Mouse (Mus musculus) ovary, postnatal 10 days (tissue): ENCODE measurements around the gene Pnmt.
"Not testable (repeated sequence)": the region's sequence is repeated elsewhere in the genome, so short reads cannot be mapped to it uniquely, and the experiment has no call there.

Experiments
- DNase-seq: peaks from one replicate; pipeline ENCODE4 v3.0.0; 2022; ENCODE audit warnings: low spot score

The Pnmt gene

DNA sequence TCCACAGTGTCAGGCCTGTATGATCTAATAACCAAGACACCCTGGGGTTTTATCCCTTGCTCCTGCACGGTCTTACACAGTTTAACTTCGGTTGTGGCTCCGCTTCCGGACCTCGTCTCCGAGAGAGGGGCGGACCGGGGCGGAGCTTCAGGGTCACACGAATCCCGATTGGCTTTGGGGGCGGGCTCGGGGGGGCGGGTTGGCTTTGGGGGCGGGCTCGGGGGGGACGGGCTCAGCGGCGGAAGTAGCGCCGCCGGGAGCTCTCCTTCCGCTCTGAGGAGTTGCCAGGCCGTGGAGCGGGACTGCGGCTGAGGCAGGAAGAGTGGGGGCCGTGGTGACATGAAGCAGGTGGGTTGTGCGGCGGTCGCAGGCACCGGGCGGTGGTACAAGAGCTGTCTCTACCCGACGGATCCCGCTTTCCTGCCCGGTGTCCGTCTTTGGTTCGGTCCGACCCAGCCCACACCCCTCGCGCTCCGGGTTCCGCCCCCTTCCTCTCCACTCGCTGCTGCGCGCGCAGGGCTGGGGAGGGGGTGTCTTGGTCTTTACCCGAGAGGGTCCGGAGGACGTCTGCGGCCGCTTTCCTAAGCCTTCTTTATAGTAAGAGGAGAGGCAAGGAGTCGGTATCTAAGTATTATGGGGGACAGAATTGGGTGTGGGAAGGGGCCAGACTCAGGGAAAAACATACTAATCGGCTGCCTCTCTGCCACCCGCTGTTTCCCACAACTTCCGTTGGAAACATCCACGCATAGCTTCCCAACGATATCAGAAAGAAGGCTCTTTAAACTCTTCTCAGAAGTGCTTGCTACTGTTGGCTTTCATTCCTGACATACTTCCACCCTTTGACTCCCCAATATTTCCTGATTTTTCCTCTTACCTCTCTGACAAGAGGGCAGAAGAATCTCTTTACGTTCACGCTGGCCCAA is 27.8 kb upstream of the Pnmt start, which contains the start of gene Stard3:
TSS of gene Stard3 (plus strand) at position 208 of the 923 bp plus-strand sequence.
- peak; percentile 66 for DNase-seq

DNA sequence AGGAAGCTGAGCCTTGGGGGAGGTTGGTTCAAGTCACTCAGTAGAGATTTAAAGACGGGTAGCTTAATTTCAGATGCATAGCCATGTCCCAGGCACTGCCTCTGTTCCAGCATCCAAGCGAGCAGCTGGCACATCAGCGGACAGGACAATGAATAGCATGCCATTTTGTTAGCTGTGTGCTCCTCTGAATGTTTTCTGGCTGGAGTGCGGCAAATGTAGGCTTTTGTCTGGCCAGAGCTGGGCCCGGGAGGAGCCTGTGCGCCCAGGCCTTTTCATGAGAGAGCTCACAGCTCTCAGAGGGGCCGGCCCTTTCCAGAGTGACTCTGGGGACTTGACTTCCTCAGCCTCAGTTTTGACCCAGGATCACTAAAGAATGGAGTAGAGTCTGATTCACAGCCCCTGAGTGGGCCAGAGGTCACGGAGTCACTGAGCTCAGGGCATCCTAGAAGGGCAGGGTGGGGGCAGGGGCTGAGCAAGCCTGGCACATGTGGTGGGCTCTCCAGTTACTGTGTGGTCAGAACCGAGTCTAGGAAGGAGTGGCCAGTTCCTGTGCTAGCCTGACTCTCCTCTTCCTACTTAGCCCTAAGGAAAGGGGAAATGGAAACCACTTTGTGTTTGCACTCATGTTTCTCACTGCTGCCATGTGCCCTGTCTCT is 25.3 kb upstream of the Pnmt start:
- DNase-seq, result no peak

DNA sequence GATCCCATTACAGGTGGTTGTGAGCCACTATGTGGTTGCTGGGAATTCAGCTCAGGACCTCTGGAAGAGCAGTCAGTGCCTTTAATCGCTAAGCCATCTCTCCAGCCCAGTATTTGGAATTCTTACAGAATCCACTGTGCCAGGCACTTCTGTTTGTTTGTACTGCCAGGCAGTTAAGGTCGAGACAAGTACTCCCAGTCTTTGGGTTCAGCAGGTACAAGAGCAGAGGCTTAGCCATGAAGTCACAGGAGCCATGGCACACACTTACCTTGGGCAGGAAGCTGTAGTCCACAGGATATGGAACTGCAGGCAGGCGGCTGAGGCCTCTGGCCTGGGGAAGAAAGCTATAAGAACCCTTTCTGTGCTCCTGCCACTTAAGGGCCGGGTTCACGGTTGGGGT is 22.4 kb upstream of the Pnmt start:
- no peak for DNase-seq

DNA sequence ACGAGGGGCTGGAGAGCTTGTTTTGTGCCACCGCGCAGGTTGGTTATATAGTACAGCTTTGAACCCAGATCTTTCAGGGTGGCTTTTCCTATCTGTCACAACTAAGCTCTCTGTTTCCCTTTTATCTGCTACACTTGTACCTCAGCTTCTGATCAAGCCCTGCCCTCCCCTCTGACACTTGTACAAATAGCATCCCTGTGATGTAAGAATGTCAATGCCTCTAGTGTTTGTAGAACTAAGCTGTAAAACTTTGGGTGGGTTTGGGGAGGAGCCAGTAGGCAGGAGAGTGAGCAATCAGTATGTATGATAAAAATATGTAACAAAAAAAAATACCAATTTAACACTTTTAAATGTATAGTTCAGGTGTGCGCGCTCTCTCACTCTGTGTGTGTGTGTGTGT is 21.8 kb upstream of the Pnmt start:
- no peak for DNase-seq

DNA sequence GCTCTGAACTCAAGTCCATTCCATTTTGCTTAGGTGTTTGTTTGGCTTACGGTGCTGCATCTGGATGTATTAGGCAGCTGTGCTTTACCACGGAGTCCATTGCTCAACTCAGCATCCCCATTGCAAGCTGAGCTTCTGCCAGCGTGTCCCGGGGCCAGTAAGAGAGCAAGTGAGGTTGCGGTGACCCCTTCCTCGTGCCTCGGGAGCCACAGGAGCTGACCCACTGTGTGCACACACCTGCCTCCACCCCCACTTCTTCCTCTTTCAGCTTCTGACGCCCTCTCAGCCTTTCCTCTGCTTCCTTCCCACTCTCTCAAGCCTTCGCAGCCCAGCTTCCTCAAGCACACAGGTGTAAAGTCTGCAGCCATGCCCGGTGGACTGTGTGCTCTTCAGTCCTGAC is 20.0 kb upstream of the Pnmt start:
- DNase-seq, result no peak

DNA sequence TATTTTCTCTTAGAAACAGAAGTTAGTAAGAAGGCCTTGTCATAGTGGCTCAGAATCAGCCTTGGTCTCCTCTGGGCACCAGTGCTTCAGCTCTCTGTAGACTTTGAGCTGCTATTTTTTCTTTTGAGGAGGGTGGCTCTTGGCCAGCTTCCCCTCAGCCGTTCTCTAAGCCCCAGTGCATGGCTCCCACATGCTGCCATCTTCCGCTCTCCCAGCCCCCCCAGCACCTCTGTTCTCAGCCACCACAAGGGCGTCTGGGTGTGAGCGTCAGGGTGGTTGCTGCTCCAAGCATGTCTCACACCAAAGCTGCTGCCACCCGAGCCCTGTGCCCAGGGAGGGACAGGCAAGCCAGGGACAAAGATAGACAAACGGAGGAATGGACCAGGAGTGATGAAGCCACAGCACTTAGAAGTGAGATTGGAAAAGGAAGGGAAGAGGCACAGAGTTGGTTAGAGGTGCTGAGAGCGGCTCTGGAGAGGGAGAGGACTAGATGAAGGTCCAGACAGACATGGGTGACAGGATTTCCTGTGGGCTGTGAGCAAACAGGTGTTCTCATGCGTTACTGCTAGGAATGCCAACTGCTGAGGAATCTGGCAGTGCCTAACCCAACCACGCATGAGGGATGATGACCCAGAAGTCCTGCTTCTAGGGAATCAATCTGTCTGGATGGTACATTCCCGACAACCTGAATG is 18.9 kb upstream of the Pnmt start:
- no peak for DNase-seq

DNA sequence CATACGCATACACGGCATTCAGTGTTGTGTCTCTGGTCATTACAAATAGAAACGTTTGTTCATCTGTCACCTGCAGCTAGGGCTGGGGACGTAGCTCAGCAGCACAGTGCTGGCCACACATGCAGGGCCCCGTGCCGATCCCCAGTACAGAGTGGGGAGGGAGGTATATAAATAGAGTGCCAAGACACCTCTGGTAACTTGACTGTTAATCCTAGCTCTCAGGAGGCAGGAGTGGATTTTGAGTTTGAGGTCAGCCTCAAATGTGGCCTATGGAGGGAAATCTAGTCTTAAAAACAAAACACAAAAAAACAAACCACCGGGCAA is 18.4 kb upstream of the Pnmt start:
- DNase-seq, result no peak

DNA sequence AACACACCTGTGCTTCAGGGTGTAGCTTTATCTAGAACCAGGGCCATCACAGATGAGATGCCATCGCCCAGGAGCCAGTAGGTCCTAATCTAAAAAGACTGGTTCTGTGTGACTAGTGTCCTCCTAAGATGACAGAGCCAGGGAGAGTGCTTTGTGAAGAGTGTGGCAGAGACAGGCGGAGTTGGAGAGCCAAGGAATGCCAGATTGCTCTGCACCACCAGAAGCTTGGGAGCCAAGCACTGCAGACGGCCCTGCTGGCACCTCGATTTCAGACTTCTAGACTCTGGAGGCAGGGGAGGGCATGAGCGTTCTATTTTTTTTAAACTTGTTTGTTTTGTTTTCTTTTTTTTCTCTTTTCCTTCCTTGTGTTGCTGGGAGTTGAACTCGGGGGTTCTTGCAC is 16.9 kb upstream of the Pnmt start:
- no peak for DNase-seq

DNA sequence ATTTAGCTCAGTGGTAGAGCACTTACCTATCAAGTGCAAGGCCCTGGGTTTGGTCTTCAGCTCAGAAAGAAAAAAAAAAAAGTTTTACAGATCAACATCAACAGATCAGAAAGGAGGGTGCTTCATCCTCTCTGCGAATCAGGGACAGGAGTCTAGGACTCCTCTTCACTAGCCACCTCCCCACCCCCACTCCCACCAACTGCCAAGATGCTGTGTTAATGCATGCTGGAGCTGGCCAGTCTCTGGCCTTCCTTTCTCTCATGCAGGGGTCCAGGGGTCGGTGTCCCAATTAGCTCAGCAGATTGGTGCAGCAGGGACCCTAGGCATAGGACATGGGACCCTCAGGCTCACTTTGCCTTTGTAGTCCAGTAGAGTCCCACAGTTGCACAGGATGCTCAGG is 15.7 kb upstream of the Pnmt start:
- DNase-seq, result no peak

DNA sequence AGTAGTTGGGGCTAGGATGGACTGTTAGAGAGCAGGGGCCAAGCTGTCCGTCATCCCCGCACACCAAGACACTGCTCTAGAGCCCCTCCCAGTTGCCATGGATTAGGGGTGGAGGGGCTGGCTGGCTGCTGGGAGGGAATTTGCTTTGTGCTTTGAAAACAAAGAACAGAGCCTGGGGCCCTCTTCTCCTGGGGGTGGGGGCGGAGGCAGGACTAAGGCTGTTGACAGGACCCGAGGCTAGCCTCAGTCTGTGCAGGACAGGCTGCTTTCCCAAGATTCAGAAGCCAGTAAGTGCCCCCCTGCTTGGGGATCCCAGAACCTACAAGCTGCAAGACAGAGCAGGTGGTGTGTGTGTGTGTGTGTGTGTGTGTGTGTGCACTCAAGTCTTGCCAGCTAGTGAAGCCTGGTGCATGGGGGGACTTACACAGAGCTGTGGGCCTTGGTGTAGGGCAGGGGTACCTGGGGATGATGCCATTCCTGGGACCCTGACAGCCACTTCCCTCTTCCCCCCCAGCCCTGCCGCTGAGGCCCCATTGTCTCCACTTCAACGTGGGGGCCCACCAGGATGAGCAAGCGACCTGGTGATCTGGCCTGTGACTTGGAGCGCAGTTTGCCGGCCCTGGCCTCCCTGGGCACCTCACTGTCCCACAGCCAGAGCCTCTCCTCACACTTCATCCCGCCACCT is 14.6 kb upstream of the Pnmt start:
- no peak for DNase-seq

DNA sequence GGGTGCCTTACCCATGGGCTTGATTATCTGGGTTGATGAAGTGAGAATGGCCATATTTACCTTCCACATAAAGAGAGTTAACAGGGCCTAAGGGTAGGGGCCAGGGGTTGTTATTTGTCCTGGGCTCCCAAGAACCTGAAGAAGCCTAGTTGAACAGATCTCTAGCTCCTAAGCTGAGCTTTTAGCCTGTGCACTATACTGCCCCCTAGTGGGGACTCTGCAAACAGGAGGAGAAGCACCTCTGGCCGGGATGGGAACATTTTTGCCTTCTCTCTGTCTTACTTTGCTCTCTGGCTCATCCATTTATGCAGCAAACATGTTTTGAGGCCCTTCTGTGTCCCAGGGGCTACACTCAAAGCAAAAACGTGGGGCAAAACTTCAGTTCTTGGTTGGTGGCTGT is 13.8 kb upstream of the Pnmt start:
- no peak for DNase-seq

DNA sequence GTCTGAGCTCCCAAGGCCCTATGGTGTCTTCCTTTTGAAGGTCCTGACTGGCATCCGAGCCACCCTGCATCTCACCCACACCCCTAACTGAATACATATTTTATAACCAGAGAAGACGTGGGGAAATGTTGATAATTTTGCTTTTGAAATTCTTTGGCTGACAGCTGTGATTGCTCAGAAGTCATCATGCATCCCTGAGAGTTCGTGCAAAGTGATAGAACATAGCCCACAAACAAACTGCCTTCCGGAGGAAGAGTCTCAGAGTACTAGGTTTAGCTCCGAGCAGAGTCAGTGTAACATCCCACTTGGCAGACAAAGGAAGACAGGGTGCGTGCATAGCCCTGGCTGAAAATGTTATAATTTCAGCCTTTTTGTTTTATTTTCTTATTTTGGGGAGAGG is 13.0 kb upstream of the Pnmt start:
- DNase-seq, result no peak

DNA sequence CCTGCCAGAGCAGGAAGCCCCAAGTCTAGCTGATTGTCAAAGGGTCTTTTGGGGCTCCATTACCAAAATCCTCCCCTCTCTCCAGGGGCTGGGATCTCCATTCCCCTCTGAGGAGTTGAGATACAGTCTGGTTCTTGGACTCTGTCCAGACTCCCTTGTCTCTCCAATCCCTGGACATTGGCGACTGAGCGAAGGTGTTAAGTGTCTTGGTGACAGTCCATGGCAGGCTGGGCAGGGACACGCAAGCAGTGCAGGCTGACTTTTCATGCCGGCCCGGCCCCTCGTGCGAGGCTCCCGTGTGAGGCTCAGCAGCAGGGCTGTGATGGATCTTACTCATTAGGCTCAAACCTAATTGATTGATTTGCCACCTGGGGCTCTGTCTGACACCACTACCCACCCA is 12.0 kb upstream of the Pnmt start:
- no peak for DNase-seq

DNA sequence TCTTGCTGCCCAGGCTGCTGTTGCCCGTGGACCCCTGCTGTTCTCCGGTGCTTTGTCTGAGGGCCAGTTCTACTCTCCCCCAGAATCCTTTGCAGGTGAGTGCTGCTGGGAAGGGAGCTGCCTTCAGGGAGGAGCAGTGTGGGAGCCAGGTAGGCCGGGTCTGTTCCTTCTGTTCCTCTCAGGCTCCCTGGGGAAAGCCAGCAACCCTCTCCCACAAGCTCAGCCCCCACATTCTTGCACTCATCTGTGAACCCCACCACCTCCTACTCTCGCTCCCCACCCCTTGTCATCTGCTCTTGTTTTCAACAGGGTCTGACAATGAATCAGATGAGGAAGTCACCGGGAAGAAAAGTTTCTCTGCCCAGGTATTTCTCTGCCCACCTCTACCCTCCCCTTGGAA is 9.5 kb upstream of the Pnmt start:
- no peak for DNase-seq

DNA sequence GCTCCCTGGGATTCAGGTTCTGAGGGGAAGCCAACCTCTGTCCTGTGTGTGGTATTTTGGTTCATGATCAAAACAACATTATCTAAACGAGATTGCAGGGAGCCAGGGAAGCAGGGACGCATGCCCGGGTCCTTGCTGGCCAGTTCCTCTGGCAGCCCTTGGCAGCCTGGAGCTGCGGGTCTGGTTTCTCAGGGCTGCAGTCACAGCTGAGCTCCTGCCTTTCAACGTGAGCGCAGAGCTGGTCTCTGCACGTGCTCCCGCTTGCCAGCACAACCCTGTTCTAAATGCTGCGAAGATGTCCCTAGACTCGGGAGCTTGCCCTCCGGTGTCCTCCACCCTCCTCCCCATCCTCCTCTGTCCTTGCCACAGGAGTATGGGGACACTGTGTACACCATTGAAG is 8.5 kb upstream of the Pnmt start:
- no peak for DNase-seq

DNA sequence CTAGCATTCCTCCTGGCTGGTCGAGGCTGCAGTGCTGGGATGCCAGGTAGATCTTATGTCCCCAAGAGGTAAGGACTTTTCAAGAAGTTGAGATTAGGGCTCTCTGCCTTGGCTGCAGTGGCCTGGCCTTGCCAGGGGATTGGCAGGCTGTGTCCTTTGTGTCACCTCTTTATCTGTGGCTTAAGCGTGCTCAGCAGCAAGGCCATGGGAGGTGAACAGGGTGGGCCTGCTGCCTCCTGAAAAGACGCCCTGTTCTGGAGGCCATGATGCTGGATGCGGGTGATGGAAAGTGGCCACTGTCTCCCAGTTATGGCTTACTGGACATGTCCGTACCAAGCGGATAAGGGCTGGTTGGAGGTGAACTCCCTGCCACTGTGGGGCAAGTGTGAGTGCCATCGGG is 6.9 kb upstream of the Pnmt start:
- no peak for DNase-seq

DNA sequence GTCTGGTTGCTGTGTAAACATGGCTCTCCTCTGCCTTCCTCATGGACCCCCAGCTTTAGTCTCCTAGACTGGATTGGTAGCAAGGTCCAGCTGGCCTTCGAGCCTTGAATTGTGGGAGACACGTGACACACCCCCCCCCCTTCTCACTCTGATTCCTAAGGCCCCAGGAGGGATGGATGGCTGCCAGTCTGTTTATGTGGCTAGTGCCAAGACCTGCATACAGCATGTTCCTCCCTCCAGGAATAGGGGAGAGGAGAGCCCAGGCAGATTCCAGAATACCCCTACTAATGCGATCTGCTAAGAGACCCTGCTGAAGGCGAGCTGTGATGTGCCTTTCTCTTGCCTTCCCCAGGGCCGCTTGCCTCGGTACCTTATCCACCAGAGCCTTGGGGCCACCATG is 6.1 kb upstream of the Pnmt start:
- no peak for DNase-seq

DNA sequence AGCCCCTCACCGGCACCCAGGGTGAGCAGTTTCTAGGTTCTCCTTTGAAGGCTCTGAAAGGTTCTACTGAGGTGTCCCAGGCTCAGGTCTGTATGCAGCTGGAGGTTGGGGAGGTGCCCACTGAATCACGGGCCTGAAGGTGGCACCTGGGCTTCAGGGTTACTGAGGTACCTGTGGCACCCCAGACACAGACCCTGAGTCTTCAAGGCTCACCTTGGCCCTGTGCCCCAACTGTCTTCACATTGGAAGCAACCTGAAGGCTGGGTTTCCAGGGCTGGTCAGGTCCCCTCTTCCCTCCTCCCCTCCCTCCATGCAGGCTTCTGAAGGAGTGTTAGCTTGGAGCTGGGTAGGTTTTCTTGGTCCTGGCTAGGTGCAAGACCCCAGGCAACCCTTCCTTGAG is 4.6 kb upstream of the Pnmt start:
- no peak for DNase-seq

DNA sequence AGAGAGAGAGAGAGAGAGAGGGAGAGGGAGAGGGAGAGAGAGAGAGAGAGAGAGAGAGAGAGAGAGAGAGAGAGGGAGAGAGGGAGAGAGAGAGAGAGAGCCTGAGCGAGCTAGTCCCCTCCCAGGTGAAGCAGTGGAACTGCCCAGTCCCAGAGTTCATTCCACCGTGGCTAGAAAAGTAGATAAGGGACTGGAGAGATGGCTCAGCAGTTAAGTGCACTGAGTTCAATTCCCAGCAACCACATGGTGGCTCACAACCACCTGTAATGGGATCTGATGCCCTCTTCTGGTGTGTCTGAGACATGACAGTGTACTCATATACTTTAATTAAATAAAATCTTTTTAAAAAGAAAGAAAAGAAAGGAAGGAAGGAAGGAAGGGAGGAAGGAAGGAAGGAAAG is 3.8 kb upstream of the Pnmt start:
- not testable (repeated sequence) for DNase-seq

DNA sequence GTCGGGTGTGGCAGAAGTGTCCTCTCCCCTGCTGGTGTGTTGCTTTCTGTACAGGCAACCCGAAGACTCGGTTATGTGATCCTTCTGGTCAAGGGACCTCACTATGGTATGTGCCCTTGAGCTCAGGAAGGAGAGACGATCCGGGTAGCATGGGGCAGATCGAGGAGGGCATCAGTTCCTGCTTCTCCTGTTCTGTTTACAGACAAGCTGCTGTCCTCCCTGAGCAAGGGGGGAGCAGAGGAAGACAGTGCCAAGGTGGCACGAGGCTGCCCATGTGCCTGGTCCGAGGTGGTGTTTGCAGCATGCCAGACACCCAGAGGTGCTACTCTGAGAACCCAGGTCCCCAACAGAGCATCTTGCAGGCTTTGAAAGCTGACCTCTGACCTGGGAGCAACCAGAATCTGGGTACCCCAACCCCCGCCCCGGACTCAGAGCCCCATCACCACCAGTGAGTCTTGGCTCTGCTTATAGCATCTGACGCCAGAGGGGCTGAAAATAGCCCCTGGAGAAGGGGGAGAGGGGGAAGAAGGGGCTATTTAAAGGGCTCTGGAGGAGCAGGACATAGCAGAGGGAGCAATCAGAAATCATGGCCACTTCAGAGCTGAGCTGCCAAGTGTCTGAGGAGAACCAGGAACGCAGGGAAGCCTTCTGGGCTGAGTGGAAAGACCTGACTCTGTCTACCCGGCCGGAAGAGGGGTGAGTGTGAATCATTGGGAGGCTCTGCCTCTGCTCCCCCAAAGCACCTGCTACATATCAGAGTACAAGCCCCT is 2.8 kb upstream of the Pnmt start, which contains the start of gene Tcap:
TSS of gene Tcap (plus strand) at position 551 of the 770 bp plus-strand sequence.
- no peak for DNase-seq

DNA sequence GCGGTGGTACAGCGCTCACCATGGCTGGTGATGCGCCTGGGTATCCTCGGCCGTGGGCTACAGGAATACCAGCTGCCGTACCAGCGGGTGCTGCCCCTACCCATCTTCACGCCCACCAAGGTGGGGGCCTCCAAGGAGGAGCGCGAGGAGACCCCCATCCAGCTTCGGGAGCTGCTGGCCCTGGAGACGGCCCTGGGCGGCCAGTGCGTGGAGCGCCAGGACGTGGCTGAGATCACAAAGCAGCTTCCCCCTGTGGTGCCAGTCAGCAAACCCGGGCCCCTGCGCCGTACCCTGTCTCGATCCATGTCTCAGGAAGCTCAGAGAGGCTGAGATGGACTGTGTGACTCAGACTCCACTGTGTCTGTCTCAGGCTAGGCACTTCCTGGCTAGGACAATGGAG is 2.0 kb upstream of the Pnmt start:
- no peak for DNase-seq
